Mouse (Mus musculus) induced T-regulatory cell, adult 2 months (primary cell): ENCODE measurements around the gene Ncbp2.

Source experiments
- DNase-seq: peaks from one replicate; pipeline ENCODE4 v3.0.0-alpha.2; 2012; ENCODE audit warnings: low read depth

The Ncbp2 gene

DNA sequence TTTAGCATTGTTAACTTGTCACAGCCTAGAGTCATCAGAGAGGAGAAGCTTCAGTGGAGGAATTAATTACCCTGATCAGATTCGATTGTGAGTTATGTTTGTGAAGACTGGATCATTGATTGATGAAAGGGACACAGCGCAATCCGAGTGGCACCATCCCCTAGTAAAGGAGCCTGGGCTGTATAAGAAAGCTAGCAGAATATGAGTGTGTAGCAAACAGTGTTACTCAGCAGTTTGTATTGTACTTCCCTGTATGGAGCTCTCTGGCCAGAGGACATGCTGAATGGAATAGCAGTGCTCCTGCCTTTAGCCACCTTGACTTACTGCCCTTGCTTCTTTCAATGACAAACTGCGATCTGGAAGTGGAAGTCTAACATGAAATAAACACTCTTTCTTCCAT, 62.0 kb downstream of the Ncbp2 start:
- DNase-seq, result no peak
